Mouse (Mus musculus): ENCODE measurements around the gene Traf3ip1. TPM values are rescaled to one million over a fixed set of nuclear protein-coding genes. Genes with fewer than 3 reads are reported as not detected.

Gene Traf3ip1
- polyA plus RNA-seq, 1 experiment from 2014 or later: 6.5 TPM

DNA sequence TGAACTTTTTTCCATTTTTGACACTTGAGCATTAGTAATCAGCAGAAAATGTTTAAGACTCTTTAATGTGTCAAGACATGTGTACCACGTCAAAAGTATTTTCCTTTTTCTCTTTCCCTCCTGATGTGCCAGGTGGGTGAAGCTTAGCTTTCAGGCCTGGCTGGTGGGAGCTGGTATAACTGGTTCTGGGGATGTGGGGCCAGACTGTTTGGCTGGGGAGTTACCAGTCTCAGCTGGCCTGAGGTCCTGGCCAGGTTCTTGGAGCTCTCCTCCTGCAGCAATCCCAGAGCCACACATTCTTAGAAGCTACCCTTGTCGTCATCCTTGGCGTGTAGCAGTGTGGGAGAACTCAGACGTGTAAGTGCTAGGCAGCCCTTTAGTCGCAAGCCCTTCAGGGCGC lies 21.2 kb downstream of the Traf3ip1 start:
- Histone ChIP-seq H3K36me3 (replicated peaks; ENCODE audit: control insufficient read depth, insufficient read depth) (peaks cover 58% of the 10 kb centered on the region), H3K9ac (no peak overlapping the region)
- WGBS: 92% methylated on average over 6 of the region's 6 CpGs

DNA sequence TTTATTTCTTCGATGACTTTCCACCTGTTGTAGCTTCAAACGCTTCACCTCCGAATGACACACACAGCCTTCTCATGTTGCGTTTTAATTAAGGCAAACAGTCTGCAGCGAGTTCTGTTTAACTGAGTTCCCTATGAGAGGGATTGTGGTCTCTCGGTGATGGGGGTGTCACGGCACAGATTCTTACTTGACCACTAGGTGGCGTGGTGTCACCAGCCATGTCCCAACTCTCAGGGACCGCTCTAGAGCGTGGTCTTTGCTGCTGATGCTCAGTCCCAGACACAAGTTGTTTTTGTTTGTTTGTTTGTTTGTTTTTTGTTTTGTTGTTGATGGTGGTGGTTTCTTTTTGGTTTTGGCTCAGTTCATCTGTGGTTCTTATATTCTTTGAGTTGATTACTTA lies 29.3 kb downstream of the Traf3ip1 start:
- peak; percentile 79; the same call in 1 of the 2 replicates for ATAC-seq (ENCODE audit: low FRiP score)
- no peaks in the 10 kb centered on the region for H3K9me3 ChIP-seq (ENCODE audit: control insufficient read depth, low read length)
- H3K9ac ChIP-seq: no peak overlapping the region
- no peaks in the 10 kb centered on the region for H3K27me3 ChIP-seq (ENCODE audit: control insufficient read depth, insufficient read depth, low read length)
- no peak overlapping the region for H3K4me3 ChIP-seq (replicated peaks; ENCODE audit: low read length)
- H3K27ac ChIP-seq: no peak overlapping the region
- DNase-seq (ENCODE audit: low spot score): peak; percentile 86
- no peak overlapping the region for H3K4me2 ChIP-seq (replicated peaks)
- no peaks in the 10 kb centered on the region for H3K4me1 ChIP-seq (replicated peaks; ENCODE audit: control insufficient read depth, insufficient read depth, low read length)
- H3K36me3 ChIP-seq (replicated peaks; ENCODE audit: control insufficient read depth, insufficient read depth): peaks cover 62% of the 10 kb centered on the region
- WGBS: 15% methylated on average over 10 of the region's 10 CpGs

More for the DNA sequence above, 21.2 kb downstream of the Traf3ip1 start:
- Histone ChIP-seq H3K4me2 (replicated peaks) (no peak overlapping the region), H3K27ac (no peak overlapping the region), H3K9me3 (ENCODE audit: control insufficient read depth, low read length) (no peaks in the 10 kb centered on the region), H3K4me1 (replicated peaks; ENCODE audit: control insufficient read depth, insufficient read depth, low read length) (no peaks in the 10 kb centered on the region), H3K4me3 (replicated peaks; ENCODE audit: low read length) (no peak overlapping the region), H3K27me3 (ENCODE audit: control insufficient read depth, insufficient read depth, low read length) (no peaks in the 10 kb centered on the region)
- DNase-seq (ENCODE audit: low spot score): no peak
- no peak for ATAC-seq (ENCODE audit: low FRiP score)

DNA sequence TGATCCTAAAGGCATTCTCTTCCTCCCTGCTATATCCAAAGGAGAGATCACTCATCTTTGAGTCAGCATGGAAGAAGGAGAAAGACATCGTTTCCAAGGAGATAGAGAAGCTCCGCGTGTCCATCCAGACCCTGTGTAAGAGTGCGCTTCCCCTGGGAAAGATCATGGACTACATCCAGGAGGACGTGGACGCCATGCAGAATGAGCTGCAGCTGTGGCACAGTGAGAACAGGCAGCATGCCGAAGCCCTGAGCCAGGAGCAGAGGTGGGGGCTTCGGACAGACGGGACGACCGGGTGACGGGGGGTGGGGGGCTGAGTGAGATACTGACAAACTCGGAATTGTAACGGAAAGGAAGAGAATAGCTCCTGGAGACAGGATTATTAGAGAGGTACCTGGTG lies 31.4 kb downstream of the Traf3ip1 start:
- H3K27me3 ChIP-seq (ENCODE audit: control insufficient read depth, insufficient read depth, low read length): no peaks in the 10 kb centered on the region

DNA sequence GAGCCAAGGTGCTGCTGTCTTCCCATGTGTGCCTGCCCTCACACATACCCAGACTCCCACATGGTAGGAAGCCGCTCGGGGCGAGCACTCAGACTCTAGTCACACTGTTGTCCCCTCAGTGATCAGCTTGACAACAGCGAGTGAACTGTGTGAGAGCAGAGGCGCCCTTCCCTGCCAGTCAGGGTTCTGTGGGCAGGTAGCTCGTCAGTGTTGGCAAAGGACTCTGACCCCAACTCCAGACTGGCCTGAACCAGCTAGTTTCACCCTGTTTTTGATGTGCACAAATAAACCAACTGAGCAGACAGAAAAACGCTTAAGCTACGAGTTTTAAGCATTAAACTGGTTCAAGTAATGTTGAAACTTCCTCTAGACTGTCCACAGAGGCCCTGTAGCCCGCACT lies 35.7 kb downstream of the Traf3ip1 start:
- no peak for DNase-seq (ENCODE audit: low spot score)
- WGBS: 91% methylated on average over 9 of the region's 9 CpGs
- H3K36me3 ChIP-seq (replicated peaks; ENCODE audit: control insufficient read depth, insufficient read depth): peaks cover 47% of the 10 kb centered on the region

More for the DNA sequence above, 31.4 kb downstream of the Traf3ip1 start:
- Histone ChIP-seq H3K4me3 (replicated peaks; ENCODE audit: low read length) (no peak overlapping the region), H3K27ac (no peak overlapping the region), H3K4me1 (replicated peaks; ENCODE audit: control insufficient read depth, insufficient read depth, low read length) (no peaks in the 10 kb centered on the region), H3K9ac (no peak overlapping the region), H3K9me3 (ENCODE audit: control insufficient read depth, low read length) (no peaks in the 10 kb centered on the region), H3K4me2 (replicated peaks) (no peak overlapping the region), H3K36me3 (replicated peaks; ENCODE audit: control insufficient read depth, insufficient read depth) (peaks cover 63% of the 10 kb centered on the region)
- no peak; the same call in 1 of the 2 replicates for ATAC-seq (ENCODE audit: low FRiP score)
- 72% methylated on average over 14 of the region's 14 CpGs for WGBS
- no peak for DNase-seq (ENCODE audit: low spot score)

DNA sequence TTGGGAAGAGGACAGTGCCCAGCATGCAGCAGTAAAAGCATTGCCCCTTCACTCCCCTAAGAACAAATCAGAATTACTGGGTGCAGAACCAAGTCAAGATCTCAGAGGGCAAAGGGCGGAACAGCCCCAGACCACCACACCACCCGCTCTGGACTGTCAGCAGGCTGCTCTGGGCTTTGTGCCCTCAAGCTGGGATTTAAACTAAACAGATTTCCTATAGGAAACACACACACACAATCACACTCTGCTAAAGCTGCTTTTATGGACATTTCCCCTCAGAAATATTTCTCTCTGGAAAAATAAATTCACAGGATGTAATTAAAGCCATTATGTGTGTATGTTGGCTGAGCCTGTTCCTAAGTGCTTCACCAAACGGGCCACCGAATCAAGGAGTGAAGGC lies 37.8 kb downstream of the Traf3ip1 start:
- no peak overlapping the region for H3K27ac ChIP-seq
- no peaks in the 10 kb centered on the region for H3K4me1 ChIP-seq (replicated peaks; ENCODE audit: control insufficient read depth, insufficient read depth, low read length)
- H3K4me3 ChIP-seq (replicated peaks; ENCODE audit: low read length): no peak overlapping the region
- peaks cover 36% of the 10 kb centered on the region for H3K36me3 ChIP-seq (replicated peaks; ENCODE audit: control insufficient read depth, insufficient read depth)
- no peak overlapping the region for H3K9ac ChIP-seq
- H3K9me3 ChIP-seq (ENCODE audit: control insufficient read depth, low read length): no peaks in the 10 kb centered on the region
- 92% methylated on average over 4 of the region's 4 CpGs for WGBS
- H3K27me3 ChIP-seq (ENCODE audit: control insufficient read depth, insufficient read depth, low read length): peaks cover 8% of the 10 kb centered on the region; the same call in 1 of the 2 replicates
- no peak for ATAC-seq (ENCODE audit: low FRiP score)
- no peak for DNase-seq (ENCODE audit: low spot score)
- no peak overlapping the region for H3K4me2 ChIP-seq (replicated peaks)

More for the DNA sequence above, 35.7 kb downstream of the Traf3ip1 start:
- ATAC-seq (ENCODE audit: low FRiP score): no peak
- H3K9ac ChIP-seq: no peak overlapping the region
- H3K4me1 ChIP-seq (replicated peaks; ENCODE audit: control insufficient read depth, insufficient read depth, low read length): no peaks in the 10 kb centered on the region
- no peak overlapping the region for H3K4me2 ChIP-seq (replicated peaks)
- no peaks in the 10 kb centered on the region for H3K27me3 ChIP-seq (ENCODE audit: control insufficient read depth, insufficient read depth, low read length)
- no peak overlapping the region for H3K4me3 ChIP-seq (replicated peaks; ENCODE audit: low read length)
- no peaks in the 10 kb centered on the region for H3K9me3 ChIP-seq (ENCODE audit: control insufficient read depth, low read length)
- no peak overlapping the region for H3K27ac ChIP-seq

DNA sequence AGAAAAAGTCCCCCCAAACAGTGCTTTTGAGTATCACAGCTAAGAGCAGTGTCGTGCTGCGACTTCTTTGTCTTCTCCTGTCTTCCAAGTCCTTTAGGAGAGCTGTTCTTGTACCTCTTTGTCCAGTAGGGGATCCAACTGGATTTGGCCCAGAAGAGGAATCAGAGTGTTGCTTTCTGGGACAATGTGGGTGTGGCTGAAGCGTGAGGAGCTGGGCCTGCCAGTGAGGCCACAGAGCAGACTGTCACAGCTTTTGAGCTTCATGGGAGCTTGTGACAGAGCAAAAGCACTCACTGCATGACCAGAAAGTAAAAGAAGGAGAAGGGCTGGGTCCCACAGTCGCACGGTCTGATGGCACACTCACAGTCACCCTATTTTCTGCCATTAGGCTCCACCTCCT lies 38.4 kb downstream of the Traf3ip1 start:
- ATAC-seq (ENCODE audit: low FRiP score): no peak
- 81% methylated on average over 5 of the region's 5 CpGs for WGBS
- DNase-seq (ENCODE audit: low spot score): no peak
- H3K4me3 ChIP-seq (replicated peaks; ENCODE audit: low read length): no peak overlapping the region
- no peak overlapping the region for H3K4me2 ChIP-seq (replicated peaks)
- H3K27me3 ChIP-seq (ENCODE audit: control insufficient read depth, insufficient read depth, low read length): peaks cover 14% of the 10 kb centered on the region
- H3K9ac ChIP-seq: no peak overlapping the region
- no peak overlapping the region for H3K27ac ChIP-seq
- no peaks in the 10 kb centered on the region for H3K4me1 ChIP-seq (replicated peaks; ENCODE audit: control insufficient read depth, insufficient read depth, low read length)
- H3K9me3 ChIP-seq (ENCODE audit: control insufficient read depth, low read length): no peaks in the 10 kb centered on the region
- H3K36me3 ChIP-seq (replicated peaks; ENCODE audit: control insufficient read depth, insufficient read depth): peaks cover 29% of the 10 kb centered on the region

DNA sequence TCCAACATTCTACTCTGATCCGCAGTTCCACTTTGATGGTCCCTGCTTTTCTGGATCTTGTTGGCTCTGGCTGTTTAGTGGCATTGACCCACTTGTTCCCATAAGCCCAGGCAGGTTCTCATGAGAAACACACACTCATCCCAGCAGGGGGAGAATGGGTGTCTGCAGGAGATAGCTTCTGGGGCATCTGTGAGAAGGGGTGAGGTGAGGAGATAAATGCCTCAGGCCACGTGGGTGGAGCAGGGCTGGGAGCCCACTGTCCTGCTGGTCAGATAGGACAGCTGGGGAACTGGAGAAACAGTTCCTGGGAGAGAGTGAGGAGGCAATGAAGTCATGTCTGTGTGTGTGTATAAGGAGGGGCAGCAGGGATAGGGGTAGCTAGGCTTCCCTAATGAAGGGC lies 39.0 kb downstream of the Traf3ip1 start:
- no peaks in the 10 kb centered on the region for H3K4me1 ChIP-seq (replicated peaks; ENCODE audit: control insufficient read depth, insufficient read depth, low read length)
- no peak overlapping the region for H3K9ac ChIP-seq
- peaks cover 15% of the 10 kb centered on the region for H3K27me3 ChIP-seq (ENCODE audit: control insufficient read depth, insufficient read depth, low read length)
- no peak overlapping the region for H3K4me3 ChIP-seq (replicated peaks; ENCODE audit: low read length)
- DNase-seq (ENCODE audit: low spot score): no peak
- WGBS: 64% methylated on average over 2 of the region's 2 CpGs
- H3K36me3 ChIP-seq (replicated peaks; ENCODE audit: control insufficient read depth, insufficient read depth): peaks cover 23% of the 10 kb centered on the region
- H3K27ac ChIP-seq: no peak overlapping the region
- no peak for ATAC-seq (ENCODE audit: low FRiP score)
- H3K9me3 ChIP-seq (ENCODE audit: control insufficient read depth, low read length): no peaks in the 10 kb centered on the region
- no peak overlapping the region for H3K4me2 ChIP-seq (replicated peaks)

DNA sequence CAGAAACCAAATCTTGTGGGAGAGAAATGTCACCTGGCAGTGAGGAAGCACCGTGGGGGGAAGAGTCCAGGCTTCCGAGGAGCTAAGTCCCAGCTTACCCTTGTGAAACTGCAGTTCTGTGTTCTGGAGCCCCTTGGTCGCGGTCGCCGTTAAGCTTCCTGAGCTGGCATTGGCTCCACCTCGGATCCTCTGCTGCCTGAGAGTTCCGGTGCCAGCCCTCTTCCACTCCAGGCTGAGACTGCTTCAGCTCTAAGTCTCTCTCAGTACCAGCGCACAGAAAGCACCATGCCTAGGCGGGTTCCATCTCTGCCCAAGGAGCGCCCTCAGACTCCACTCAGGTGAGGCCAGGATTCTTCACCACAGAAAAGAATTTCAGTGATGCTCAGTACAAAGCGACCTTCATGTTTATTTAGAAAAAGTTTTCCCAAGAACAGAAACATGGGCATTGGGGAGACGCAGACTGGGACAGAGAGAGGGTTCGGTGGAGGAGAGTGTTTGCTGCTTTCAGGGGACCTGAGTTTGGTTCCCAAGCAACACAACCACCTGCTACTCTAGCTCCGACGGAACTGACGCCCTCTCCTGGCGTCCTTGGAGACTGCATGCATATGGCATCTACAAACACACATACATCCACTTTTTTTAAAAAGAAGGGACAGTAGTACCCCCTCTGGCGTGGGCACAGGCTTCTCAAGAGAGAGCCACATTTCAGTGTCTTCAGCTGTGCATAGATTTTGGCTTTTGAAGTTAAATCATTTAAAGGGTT lies 39.7 kb downstream of the Traf3ip1 start:
- Histone ChIP-seq H3K9me3 (ENCODE audit: control insufficient read depth, low read length) (no peaks in the 10 kb centered on the region), H3K27me3 (ENCODE audit: control insufficient read depth, insufficient read depth, low read length) (peaks cover 20% of the 10 kb centered on the region), H3K4me1 (replicated peaks; ENCODE audit: control insufficient read depth, insufficient read depth, low read length) (no peaks in the 10 kb centered on the region), H3K4me3 (replicated peaks; ENCODE audit: low read length) (no peak overlapping the region), H3K9ac (no peak overlapping the region), H3K27ac (no peak overlapping the region), H3K36me3 (replicated peaks; ENCODE audit: control insufficient read depth, insufficient read depth) (peaks cover 19% of the 10 kb centered on the region), H3K4me2 (replicated peaks) (no peak overlapping the region)
- DNase-seq (ENCODE audit: low spot score): no peak
- no peak for ATAC-seq (ENCODE audit: low FRiP score)
- 83% methylated on average over 19 of the region's 19 CpGs for WGBS

DNA sequence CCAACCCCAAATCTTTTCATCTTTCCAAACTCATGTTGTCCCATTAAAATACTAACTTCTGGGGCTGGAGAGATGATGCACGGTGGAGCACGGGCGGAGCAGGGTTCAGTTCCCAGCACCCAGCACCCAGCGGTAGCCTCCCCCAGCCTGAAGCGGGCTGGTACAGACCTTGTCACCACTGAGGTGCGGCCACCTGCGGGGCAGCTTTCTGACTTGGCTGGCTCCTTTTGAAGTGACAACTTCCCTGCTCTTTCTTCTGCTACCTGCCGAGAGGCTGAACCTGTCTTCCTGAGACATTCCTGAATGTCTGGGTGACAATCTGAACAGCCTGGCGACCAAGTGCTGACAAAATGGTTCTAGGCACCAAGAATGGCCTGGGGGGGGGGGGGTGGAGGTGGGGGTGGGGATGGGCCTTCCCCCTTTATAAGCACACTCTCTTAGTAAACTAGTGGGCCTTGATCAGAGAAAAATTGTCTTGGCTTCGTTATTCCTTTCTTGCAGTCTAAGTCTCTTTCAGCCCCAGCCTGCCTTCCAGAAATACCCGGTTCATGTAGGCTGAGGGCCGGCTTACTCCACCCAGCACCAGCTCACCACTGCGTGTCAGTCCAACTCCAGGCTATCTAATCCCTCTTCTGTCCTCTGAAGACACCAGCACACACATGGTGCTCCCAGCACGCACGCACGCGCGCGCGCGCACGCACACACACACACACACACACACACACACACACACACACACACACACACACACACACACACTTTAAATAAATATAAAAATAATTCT lies 43.5 kb downstream of the Traf3ip1 start:
- Histone ChIP-seq H3K4me2 (replicated peaks) (no peak overlapping the region), H3K27me3 (ENCODE audit: control insufficient read depth, insufficient read depth, low read length) (peaks cover 25% of the 10 kb centered on the region), H3K27ac (no peak overlapping the region), H3K4me1 (replicated peaks; ENCODE audit: control insufficient read depth, insufficient read depth, low read length) (peaks cover 20% of the 10 kb centered on the region), H3K4me3 (replicated peaks; ENCODE audit: low read length) (no peak overlapping the region), H3K9ac (no peak overlapping the region), H3K9me3 (ENCODE audit: control insufficient read depth, low read length) (no peaks in the 10 kb centered on the region), H3K36me3 (replicated peaks; ENCODE audit: control insufficient read depth, insufficient read depth) (no peaks in the 10 kb centered on the region)
- ATAC-seq (ENCODE audit: low FRiP score) (no peak), DNase-seq (ENCODE audit: low spot score) (no peak)
- 24% methylated on average over 22 of the region's 22 CpGs for WGBS
